Mouse (Mus musculus) adrenal gland, adult 8-10 months (tissue): ENCODE results near the gene Cyfip2. TPM values are rescaled to one million over a fixed set of nuclear protein-coding genes. Genes with fewer than 3 reads are reported as not detected.
A peak's percentile ranks its signal among the peaks of the same experiment; 100 is the strongest.

Experiments used
- DNase-seq: peaks from one replicate; pipeline ENCODE4 v3.0.0; 2022
- total RNA-seq, 4 experiments: library from RNA; stranded (reverse); gene quantifications; 2 replicates each; pipeline ENCODE4 v1.2.4; 2022

The Cyfip2 gene
- total RNA-seq, 4 experiments from 2014 or later = 118 to 135 (median 125) TPM

DNA sequence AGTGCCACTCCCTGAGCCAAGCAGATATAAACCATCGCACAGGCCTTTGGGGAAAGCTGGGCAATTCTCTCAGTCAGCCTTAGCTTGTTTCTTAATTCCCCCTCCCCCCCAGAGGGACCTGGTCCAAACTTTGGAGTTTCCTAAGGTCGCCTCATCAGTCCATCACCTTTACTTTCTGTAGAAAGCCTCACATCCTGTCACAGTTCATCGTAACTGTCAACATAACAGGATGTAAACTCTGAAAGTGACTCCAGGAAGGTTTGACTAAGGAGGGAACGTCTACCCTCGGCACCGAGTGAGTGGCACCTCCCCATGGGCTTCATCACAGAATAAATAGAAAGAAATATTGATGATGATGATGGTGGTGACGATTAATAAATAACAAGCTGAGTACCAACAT, 4.9 kb downstream of the Cyfip2 start:
- no peak for DNase-seq

DNA sequence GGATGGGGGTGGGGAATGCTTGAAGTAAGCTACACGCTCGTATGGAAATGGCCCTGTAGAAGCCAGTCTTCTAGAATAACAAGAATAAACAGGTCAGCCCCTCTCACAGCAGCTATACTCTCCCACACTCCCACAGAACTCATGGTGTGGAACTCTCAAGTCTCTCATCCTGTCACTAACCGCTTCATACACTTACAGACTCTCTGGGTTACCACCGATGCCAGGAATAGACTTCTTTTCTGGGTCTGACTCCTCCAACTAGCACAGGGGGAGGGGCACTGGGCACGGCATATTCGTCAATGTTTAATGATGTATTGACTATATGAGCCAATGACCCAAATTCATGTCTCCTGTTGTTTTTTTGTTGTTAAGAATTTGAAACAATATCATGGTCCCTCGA, 5.9 kb downstream of the Cyfip2 start:
- no peak for DNase-seq

GRCm38 (mm10) chr11:46305881-46306520, 6.7 kb downstream of the Cyfip2 start:
- DNase-seq = no peak

DNA sequence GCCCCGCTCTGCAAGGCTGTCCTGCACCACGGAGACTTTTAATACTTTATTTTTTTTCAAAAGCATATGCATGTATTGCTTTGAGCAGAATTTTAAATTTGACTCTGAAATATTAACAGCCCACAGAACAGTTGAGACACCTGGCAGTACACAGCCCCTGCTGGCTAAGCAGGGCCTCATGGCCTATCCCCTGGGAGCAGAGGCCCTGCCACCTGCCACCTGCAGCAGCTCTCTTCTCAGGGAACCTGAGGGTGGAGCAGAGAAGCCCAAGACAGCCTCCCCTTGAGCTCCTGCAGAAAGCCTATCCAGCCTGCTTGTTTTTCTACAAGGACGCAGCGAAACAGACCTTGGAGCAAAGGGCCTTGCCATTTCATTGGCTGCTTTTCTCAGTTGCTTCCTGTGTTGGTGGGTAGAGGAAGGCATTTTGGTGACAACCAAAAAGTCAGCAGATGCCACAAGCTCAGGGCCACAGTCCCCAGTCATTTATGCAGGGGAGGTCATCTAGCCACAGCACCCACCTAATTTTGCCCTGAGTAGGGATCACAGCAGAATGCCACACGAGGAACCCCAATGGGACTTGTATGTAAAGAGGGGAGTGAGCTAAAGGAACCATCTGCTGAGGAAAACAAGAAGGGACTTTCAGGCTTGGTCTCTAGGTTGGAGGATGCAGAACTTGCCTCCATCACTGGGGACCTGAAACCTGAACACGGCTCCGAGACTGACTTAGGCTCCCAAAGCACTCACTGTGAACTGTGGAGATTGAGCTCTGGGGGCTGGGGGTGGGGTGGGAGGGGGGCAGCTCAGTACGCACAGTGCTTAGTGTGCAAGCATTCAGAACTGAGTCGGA, 7.6 kb downstream of the Cyfip2 start:
- DNase-seq = peak; percentile 67

DNA sequence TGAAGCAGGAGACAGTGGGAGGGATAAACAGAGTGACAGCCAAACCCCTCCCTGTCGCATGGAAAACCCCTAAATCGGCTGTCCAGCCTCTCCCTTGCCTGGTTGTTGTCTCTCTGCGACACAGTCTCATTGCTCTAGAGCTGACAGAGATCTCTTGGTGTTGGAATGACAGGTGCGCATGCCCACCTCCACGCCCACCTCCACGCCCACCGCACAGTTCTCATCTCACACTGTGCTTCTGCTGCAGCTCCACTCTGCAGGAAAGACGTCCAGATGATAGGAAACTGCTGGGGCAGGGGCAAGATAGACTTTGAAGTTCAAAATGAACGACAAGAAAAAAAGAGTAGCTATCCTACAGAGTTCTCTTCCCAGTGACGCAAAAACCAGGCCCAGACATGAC, 8.6 kb downstream of the Cyfip2 start:
- DNase-seq = no peak

- no peak for DNase-seq
These were observed 10.2 kb downstream of the Cyfip2 start for GRCm38 (mm10) chr11:46302471-46302870.

DNA sequence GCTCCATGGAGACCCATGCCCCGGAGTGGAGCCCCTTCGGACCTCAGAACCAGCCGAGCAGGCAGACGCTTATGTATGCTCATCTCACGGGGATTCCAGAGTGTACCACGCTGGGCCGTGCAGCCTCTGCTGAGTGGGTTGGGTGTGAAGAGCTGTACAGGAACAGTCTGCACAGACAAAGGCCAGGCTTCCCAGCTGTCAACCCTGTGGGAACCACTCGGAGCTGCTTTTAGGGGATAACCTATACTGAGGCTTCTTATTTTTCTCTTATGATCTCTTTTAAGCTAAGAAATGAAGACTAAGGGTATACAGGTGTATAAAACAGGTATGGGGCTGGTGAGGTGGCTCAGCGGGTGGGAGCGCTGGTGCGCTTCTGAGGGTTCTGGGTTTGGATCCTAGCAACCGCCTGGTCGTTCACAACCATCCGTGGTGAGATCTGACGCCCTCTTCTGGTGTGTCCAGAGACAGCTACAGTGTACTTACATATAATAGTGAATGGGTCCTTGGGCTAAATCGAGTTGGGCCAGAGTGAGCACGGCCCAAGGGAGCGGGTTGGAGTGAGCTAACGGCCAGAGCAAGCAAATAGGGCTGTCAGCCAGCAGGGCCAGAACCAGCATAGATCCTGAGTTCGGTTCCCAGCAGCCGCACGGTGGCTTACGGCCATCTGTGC, 10.9 kb downstream of the Cyfip2 start:
- DNase-seq = no peak

- DNase-seq = no peak
These were observed 12.8 kb downstream of the Cyfip2 start for GRCm38 (mm10) chr11:46299901-46300300.

DNA sequence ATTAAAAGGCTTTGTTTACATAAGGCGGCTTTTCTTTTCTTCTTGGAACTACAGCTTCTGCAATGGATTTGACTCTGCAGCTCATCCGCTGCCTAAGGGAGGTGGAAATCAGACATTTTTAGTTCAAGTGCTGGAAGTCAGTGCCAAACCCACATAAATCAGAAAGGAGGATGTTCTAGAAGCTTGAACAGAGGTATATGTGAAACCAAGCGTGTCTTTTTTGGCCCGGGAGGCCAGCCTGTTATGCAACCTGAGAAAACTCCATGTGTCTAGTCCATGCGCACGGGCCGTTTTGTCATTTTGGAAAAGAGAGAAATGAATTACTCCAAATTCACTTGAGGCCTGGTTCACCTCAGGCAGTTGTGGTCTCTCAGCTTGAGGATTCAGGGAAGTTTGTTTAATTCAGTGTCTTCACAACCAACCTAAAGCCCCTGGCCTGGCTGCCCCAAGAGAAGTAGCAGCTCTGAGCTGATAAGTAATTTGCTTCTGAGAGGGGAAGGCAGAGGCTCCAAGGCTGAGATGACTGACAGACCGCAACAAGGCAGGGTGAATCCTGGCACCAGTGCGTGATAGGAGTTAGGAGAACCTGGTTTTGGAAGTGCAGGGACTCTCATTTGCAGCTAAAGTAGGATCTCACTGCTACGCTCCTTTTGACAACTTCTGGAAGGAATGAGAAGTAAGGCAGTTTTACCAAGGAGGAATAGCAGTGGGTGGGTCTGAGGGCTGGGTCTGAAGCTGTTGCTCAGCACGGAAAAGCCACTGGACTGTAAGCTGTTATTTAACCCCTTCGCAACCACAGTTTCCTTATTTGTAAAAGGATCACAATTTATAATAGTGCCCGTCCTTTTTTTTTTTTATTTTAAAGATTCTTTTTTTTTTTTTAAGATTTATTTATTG, 13.5 kb downstream of the Cyfip2 start:
- no peak for DNase-seq

- no peak for DNase-seq
These were observed 18.3 kb downstream of the Cyfip2 start for GRCm38 (mm10) chr11:46294390-46294789.

DNA sequence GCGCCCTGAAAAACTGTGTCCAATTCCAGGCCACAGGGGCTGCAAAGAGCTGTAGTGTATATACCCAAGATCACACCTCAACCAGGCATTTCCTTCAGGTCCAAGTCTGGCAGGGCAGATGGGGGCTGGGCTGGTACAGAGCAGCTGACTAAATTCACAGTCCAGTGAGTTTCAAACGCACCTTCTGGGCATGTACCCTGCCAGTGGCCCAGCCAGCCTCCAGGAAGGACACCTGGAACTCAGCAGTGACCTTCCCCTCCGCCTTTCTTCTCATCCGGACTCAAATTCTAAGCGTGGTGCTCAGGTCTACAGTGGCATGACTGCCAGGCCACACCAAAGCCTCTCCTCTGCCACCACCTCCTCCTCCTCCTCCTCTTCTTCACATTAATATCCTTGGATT, 19.2 kb downstream of the Cyfip2 start:
- DNase-seq = no peak

- no peak for DNase-seq
These were observed 21.7 kb downstream of the Cyfip2 start for GRCm38 (mm10) chr11:46290988-46291405.

GRCm38 (mm10) chr11:46289561-46289960, 23.1 kb downstream of the Cyfip2 start:
- DNase-seq = no peak

DNA sequence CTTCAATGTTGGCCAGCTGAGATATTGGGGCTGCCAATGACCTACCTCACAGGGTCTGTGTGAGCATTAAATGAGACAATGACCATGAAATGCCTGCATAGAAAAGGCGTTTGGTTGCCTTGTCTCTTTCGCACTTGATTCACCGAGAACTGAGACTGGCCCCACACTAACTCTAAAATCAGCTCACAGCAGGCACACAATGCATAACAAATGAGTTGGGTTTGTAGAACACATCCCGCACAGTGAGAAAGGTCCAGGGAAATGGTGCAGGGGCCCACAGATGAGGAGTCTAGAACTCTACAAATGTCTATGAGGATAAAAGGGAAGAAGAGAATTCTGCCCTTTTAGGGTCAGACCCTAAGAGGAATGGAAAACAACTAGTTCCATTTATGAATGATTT, 23.6 kb downstream of the Cyfip2 start:
- no peak for DNase-seq

DNA sequence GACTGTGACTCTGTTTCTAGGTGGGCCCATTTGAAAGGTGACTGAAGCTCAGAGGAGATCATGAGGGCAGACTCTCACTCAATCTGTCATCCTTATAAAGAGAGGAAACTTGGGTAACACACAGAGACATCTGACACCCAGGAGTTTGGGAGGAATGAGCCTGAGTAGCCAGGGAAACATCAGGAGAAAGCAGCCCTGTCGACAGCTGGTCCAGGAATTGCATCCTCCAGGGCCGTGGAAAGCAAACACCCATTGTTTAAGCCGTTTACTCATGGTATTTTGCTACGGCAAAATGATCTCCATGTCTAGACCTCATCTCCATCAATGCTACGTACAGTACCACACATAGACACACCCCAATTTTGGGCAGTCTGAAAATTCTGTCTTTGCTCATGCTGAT, 24.6 kb downstream of the Cyfip2 start:
- no peak for DNase-seq

GRCm38 (mm10) chr11:46286803-46287202, 25.9 kb downstream of the Cyfip2 start:
- DNase-seq = no peak

DNA sequence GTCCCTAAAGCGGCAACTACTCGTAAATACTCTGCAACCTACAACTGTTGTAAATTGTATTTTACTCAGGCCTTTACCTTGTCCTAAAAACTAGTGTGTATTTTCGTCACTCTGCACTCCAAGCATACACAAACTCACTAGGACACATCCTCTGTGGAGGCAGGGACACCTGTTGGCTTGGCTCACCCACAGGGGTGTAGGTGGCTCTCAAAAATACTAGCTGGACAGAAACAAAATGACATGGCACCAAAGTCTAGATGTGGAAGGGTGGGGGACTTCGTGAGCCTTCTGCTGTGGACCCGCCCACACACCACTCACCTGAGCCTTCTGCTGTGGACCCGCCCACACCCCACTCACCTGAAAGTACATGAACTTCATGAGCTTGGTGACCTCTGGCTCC, 28.9 kb downstream of the Cyfip2 start:
- DNase-seq = no peak

- DNase-seq = no peak
These were observed 30.0 kb downstream of the Cyfip2 start for GRCm38 (mm10) chr11:46282612-46283011.

- no peak for DNase-seq
These were observed 34.0 kb downstream of the Cyfip2 start for GRCm38 (mm10) chr11:46278709-46279108.

- no peak for DNase-seq
These were observed 34.5 kb downstream of the Cyfip2 start for GRCm38 (mm10) chr11:46278140-46278539.

GRCm38 (mm10) chr11:46276778-46277177, 35.9 kb downstream of the Cyfip2 start:
- DNase-seq = no peak

- no peak for DNase-seq
These were observed 36.5 kb downstream of the Cyfip2 start for GRCm38 (mm10) chr11:46276168-46276567.
